Mouse (Mus musculus) brain, embryonic 14.5 days (tissue): ENCODE measurements around the gene Irak3.

Source experiments
- CTCF ChIP-seq: fragments of 200-500 bp; IDR thresholded peaks from 2 replicates; pipeline ENCODE4 v1.5.1; 2012; ENCODE audit warnings: inconsistent platforms, mild to moderate bottlenecking, moderate library complexity, borderline replicate concordance; ENCODE audit not compliant: insufficient read depth, insufficient read length; ENCODE audit errors: extremely low read depth
- POLR2A ChIP-seq: fragments of 200-500 bp; IDR thresholded peaks from 2 replicates; pipeline ENCODE4 v1.6.1; 2012; ENCODE audit warnings: mild to moderate bottlenecking, inconsistent platforms, borderline replicate concordance; ENCODE audit not compliant: poor library complexity, insufficient read depth, insufficient read length, severe bottlenecking; ENCODE audit errors: extremely low read depth

- TF ChIP-seq POLR2A (no peak), CTCF (no peak)
These were observed 104.4 kb downstream of the Irak3 start for GRCm38 (mm10) chr10:120097564-120097963.
